Mouse (Mus musculus) kidney, embryonic 14.5 days (tissue): ENCODE data around the gene Zfp936. TPM values are rescaled to one million over a fixed set of nuclear protein-coding genes. Genes with fewer than 3 reads are reported as not detected.

ENCODE experiments used
- microRNA-seq: library from miRNA; unstranded; fragments of <30 nt; microRNA quantifications from one replicate; pipeline ENCODE4, GENCODE M21; 2016
- polyA plus RNA-seq: library from polyadenylated mRNA; unstranded; fragments of >200 nt; fragmentation: Nextera tagmentation; extraction: Ambion mirVana; gene quantifications from 2 replicates; pipeline ENCODE4 v1.2.1, GENCODE M21; 2014

The Zfp936 gene
- polyA plus RNA-seq, 1 experiment from 2014 or later, result not detected

Small RNA genes lying within 50 kb of the gene (microRNA-seq; reads per million reads assigned to microRNA genes)
- not detected for gene Gm22707

Other genes with a start within 250 kb of the Zfp936 start
- not detected in 2 replicates for gene Gm2381, start 247.0 kb upstream of the Zfp936 start, polyA plus RNA-seq
- gene Vmn2r63, start 180.4 kb upstream of the Zfp936 start, polyA plus RNA-seq, result not detected in 2 replicates
- gene Gm9268, start 95.5 kb upstream of the Zfp936 start, polyA plus RNA-seq, result not detected in 2 replicates
- 9.0 and 14.7 TPM in 2 replicates for gene Zfp715, start 199.1 kb downstream of the Zfp936 start, polyA plus RNA-seq
- gene Siglecf, start 237.1 kb downstream of the Zfp936 start, polyA plus RNA-seq, result not detected in 2 replicates